Mouse (Mus musculus) 3134 (cell line): Measurements from ENCODE around the gene Il10.

Experiments used
- DNase-seq: peaks from one replicate; pipeline ENCODE4 v3.0.0-alpha.2; 2011; ENCODE audit warnings: low spot score; ENCODE audit not compliant: insufficient read length; ENCODE audit errors: extremely low read depth

The Il10 gene

GRCm38 (mm10) chr1:131019492-131020098 is at the start of gene Il10:
Gene Il10, plus strand, starts transcription at chr1:131019845.
- DNase-seq = no peak

DNA sequence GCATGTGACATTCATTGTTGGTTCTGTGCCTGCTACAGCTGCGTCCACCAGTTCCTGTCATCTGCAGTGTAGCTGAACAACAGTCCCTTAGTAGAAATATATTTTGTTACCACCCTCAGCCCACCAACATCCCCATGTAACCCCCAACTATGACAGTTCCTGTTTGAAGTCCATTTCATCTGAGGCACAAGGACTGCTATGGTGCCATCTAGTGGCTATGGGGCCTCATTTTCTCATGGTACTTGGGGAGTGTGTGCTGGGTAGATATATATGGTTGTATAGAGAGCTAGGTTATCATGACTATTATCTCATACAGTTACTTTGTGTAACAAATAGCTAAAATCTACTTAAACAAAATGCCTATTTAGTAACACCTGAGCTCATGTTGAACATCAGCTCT is 40.2 kb upstream of the Il10 start:
- DNase-seq = no peak

DNA sequence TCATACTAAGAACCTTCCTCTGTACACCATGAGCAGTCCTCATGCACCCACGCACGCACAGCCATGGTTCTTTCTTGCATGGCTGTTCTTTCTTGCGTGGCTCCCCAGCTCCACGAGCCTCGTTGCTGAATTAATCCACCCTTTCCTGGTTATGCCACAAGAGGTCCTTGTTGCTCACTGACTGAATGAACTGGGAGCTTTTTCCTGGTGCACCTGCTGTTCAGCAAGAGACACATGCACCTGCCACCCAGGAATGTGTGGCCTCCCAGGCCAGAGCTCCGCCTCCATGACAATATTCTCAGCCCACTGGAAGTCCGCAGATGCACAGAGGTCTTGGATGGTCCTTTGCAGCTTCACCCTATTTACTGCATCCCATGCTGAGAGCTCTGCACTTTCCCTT is 35.2 kb upstream of the Il10 start:
- no peak for DNase-seq

- no peak for DNase-seq
Measured at GRCm38 (mm10) chr1:130987001-130987400, 32.6 kb upstream of the Il10 start.

GRCm38 (mm10) chr1:130987418-130987817 is 32.2 kb upstream of the Il10 start:
- DNase-seq = no peak

DNA sequence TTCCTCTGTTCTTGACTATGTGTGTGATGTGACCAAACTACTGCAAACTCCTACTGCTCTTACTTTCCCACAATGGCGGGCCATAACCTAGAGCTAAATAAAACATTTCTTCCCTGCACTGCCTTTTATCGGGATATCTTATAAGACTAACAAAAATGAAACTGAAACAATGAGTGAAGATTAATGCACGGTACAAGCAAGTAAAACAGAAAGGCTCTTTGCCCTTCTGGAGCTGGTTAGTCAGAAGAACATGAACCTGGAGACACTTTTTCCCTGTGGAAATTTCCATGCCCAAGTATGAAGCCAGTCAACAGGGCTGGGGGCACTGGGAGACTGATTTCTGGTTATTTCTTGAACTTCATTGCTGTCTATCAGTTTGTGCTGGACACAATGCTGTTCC is 30.3 kb upstream of the Il10 start:
- DNase-seq = no peak

GRCm38 (mm10) chr1:130990448-130990847 is 29.2 kb upstream of the Il10 start:
- no peak for DNase-seq

DNA sequence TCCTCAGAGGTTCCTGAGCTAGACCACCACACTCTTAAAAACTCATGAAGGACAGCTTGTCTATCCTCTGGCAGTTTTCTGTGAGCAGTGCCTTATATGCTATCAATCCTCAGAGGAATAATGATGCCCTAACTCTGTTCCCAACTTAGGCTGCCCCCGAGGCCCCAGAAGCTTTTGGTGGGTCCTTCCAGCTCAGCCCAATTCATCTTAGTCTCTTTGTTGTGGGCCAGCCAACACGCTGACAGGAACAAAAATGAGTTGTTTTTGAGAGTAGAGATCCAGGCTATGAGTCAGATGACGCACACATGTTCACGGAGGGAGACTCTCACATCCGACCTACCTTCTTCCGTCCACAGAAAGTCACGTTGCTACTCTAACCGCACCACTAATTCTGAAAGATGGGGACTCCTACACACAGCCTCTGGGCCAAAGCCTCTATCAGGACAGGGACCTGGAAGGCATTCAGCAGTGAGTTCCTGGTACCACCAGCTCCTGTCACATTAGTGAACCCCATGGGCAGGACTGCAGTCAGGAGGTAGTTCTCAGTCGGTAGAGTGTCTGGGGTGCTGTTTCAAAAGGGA is 26.0 kb upstream of the Il10 start:
- DNase-seq = no peak

- DNase-seq = no peak
Measured at GRCm38 (mm10) chr1:130995515-130995914, 24.1 kb upstream of the Il10 start.

- DNase-seq = no peak
Measured at GRCm38 (mm10) chr1:130996356-130996755, 23.3 kb upstream of the Il10 start.

- DNase-seq = no peak
Measured at GRCm38 (mm10) chr1:130997441-130997840, 22.2 kb upstream of the Il10 start.

DNA sequence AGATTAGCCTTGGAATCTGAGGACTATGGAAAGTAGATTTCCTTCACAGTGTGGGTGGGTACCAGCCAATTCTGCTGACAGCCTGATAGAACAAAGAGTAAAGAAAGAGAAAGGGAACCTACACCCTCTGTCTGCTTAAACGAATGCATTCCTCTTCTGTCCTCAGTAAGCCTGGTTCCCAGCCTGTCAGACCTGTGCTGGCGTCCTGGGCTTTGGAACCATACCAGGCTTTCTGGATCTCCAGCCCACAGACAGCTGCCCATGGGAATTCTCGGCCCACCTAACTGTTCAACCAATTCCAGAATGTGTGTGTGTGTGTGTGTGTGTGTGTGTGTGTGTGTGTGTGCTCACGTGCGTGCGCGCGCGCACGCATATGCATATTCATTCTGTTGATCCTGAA is 21.3 kb upstream of the Il10 start:
- no peak for DNase-seq

- no peak for DNase-seq
Measured at GRCm38 (mm10) chr1:130999708-131000107, 19.9 kb upstream of the Il10 start.

DNA sequence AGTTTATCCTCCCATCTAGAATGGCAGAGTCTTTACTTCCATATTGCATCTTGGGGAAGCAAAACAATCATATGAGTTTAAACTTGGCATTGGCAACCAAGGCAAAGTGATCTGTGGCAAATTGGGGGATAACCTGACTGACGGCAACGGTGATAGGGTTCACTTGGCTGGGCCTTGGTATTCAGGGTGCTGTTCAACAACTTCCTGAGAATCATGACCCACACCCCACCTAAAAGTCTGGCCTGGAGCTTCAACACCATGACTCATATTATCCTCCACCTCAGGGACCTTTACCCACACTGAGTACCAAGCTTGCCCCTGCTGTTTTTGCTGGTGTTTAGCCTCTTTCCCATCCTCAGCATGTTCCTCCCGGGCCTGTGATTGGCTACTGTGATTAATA is 19.3 kb upstream of the Il10 start:
- DNase-seq = no peak

- DNase-seq = no peak
Measured at GRCm38 (mm10) chr1:131002561-131002960, 17.1 kb upstream of the Il10 start.

- DNase-seq = no peak
Measured at GRCm38 (mm10) chr1:131003037-131003922, 16.4 kb upstream of the Il10 start.

DNA sequence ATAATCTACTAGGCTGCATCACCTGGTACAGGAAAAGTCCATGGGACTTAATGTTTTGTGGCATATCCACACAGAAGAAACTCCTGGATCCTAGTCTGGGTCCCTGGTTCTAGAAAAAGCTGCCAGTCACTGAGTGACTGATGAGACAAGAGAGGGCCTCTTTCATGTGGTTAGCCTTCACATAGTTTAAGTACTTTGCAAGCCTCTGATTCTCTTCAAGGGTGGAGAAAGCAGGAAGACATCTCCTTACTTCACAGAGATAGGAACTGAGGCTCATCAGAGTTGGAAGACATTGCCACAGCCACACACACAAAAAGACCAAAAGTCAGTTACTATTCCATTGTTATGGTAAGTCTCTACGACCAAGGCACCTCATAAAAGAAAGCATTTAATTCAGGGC is 13.6 kb upstream of the Il10 start:
- DNase-seq = no peak

DNA sequence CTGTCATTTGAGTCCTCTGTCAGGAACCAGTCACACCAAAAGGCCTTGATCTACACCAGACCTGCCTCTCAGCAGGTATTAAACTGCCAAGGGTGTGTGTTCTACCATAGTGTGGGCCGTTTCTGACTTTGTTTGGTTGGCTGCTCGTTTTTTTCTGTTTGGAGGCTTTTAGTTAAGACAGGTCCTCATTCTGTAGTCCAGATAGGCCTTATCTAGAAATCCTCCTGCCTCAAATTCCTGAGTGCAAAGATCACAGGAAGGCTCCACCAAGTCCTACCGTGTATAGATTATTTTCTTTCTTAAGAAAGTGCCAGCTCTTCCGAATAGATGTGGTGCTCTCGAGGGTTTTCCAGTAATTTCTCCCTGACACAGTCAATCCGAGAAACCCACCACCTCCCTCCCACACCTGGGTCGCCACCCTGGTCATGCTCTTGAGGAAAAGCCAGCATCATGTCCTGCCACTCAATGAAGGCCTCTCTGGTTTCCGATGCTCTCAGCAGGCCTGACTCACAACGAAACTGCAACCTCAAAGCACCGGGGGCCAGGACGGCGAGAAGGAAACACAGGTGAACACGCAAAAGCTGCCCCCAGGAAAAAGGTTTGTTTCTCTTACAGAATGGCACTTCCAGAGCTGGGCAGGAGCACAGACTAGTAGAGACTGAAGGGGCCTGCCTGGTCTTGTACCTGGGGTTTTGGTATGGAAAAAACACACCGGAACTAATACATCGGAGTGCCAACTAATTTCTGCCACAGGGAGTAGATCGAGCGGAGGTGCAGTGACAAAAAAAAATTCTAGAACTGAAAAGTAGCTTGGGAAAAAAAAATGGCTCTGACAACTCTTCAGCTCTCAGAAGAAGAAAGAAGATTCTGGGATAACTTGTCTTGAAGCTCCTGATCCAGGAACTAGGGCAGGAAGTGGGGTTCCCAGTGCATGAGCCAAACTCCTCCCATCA is 9.2 kb upstream of the Il10 start:
- DNase-seq = no peak

DNA sequence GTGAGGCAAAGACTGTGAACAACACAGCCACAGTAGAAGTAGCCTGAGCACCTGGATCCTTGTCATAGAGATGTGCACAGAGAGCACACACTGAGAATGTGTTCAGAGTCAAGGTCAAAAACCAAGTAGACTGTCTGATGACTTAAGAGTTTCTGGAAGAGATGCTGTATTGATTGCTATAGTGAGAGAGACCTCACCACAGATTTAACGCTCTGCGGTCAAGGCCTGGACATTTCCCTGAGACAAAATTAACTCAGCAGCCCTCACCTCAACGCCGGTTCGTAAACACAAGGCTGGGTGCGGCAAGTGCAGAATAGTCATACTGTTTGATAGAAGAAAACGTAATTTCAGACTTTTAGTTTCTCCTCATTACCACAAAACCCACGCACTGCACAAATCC is 7.2 kb upstream of the Il10 start:
- DNase-seq = no peak

DNA sequence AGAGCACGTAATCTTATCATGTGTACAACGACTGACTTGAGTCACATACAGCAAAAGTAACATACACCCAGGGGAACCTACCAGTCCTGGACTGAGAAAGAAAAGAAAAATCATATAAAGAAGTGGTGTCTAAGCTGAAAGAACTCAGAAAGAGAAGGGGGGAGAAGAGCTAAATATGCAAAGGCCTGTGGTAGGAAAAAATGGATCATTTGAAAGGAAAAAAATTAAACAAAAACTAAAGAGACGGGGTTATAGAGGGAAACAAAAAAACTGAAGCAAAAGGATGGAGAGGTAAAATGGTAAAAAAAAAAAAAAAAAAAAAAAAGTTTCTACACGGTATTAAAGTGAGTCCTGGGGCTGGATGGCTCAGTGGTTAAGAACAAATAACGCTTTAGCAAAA is 5.7 kb upstream of the Il10 start:
- no peak for DNase-seq

DNA sequence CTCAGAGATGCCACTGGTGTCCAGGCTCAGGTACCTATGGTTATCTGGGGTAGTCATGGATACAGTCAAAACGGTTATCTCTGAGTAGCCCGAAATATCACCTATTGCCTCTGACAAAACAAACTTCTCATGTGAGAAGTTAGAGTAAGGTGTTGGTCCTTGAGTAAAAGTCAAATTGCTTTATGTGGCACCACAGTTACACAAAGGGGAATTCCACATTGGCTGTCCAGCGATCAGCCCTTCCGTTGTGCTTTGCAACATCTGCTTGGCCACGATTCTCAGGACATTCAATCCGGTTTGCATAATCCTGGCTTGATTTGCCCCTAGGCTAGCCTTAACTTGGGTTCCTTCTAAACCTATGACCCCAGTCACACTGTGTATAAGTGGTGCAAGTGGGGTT is 4.4 kb upstream of the Il10 start:
- no peak for DNase-seq
